Comparison of ENCODE assay signal across 8 mouse cellular contexts in the genomic region with DNA sequence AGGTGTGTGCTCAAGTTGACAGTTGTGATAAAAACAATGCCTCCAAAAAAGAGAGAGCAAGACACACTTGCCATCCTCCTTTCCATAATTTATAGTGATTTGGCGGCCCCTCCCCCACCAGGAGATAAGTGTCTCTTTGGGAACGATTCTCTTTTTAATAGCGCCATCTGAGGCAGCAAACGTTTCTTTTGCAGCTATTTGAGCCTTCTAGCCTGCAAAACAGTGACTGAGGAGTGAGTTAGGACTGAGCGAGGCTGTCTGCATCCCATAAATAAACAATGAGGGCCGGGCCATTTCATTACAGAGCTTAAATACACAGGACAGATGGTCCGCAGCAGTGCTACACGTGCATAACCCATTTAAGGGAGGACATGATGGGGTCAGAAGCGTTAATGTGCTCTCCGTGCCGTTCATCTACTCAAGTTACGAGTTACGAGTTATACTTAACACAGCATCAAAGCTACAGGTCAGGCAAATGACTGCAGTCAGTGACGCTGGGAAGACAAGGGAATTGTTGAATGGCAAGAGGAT.
DNase-seq lines count a peak whose midpoint lies in the region; ATAC-seq and TF ChIP-seq lines count a peak whose summit lies in the region.

No protein-coding gene starts in this region.

- H3K4me1 ChIP-seq in lung, embryonic 15.5 days, result peaks cover 11% of the 10 kb centered on the region; the same call in 1 of the 2 replicates
- no peaks in the 10 kb centered on the region for H3K4me1 ChIP-seq in lung, adult 2 months (ENCODE audit: control insufficient read depth, insufficient read depth, low read length)
- H3K4me1 ChIP-seq in embryonic facial prominence, embryonic 13.5 days, result peaks cover 12% of the 10 kb centered on the region; the same call in 1 of the 2 replicates
- H3K4me1 ChIP-seq in kidney, embryonic 16.5 days (ENCODE audit: insufficient read depth, low read length), result peaks cover 17% of the 10 kb centered on the region
- H3K4me1 ChIP-seq in midbrain, embryonic 13.5 days (replicated peaks), result peaks cover 21% of the 10 kb centered on the region
- peaks cover 11% of the 10 kb centered on the region for H3K4me1 ChIP-seq in heart, embryonic 10.5 days

- no peak overlapping the region for H3K27ac ChIP-seq in lung, embryonic 15.5 days
- no peak overlapping the region for H3K27ac ChIP-seq in embryonic facial prominence, embryonic 13.5 days
- H3K27ac ChIP-seq in kidney, embryonic 16.5 days (ENCODE audit: low read length), result no peak overlapping the region
- H3K27ac ChIP-seq in midbrain, embryonic 13.5 days, result peak overlapping the region; percentile 19; the same call in 1 of the 2 replicates
- no peak overlapping the region for H3K27ac ChIP-seq in heart, embryonic 10.5 days

- WGBS in lung, embryonic 15.5 days, result 26% methylated on average over 14 of the region's 14 CpGs
- 45% methylated on average over 14 of the region's 14 CpGs for WGBS in lung, adult 2 months
- 27% methylated on average over 14 of the region's 14 CpGs for WGBS in embryonic facial prominence, embryonic 13.5 days
- 9% methylated on average over 14 of the region's 14 CpGs for WGBS in kidney, embryonic 16.5 days
- 15% methylated on average over 14 of the region's 14 CpGs for WGBS in midbrain, embryonic 13.5 days
- 63% methylated on average over 14 of the region's 14 CpGs for WGBS in heart, embryonic 10.5 days

- no peak for TF ChIP-seq CTCF in lung, adult 2 months (IDR thresholded peaks at IDR 0.05; ENCODE audit: insufficient read depth, low read length)

- H3K4me3 ChIP-seq in lung, embryonic 15.5 days, result no peak overlapping the region
- H3K4me3 ChIP-seq in lung, adult 2 months (replicated peaks; ENCODE audit: extremely low read depth, low read depth, low read length), result no peak overlapping the region
- H3K4me3 ChIP-seq in embryonic facial prominence, embryonic 13.5 days, result no peak overlapping the region
- peak overlapping the region; percentile 29 for H3K4me3 ChIP-seq in kidney, embryonic 16.5 days (ENCODE audit: low read length)
- peak overlapping the region; percentile 24 for H3K4me3 ChIP-seq in midbrain, embryonic 13.5 days (replicated peaks)
- H3K4me3 ChIP-seq in heart, embryonic 10.5 days, result no peak overlapping the region

- ATAC-seq in lung, embryonic 15.5 days (ENCODE audit: borderline replicate concordance, extremely low read depth, low FRiP score, low TSS enrichment), result peak; percentile 35; the same call in 1 of the 2 replicates
- ATAC-seq in embryonic facial prominence, embryonic 13.5 days (ENCODE audit: insufficient number of reproducible peaks, insufficient read depth, low FRiP score, low TSS enrichment, low read depth), result no peak
- peak; percentile 88 for ATAC-seq in kidney, embryonic 16.5 days (ENCODE audit: low FRiP score, low TSS enrichment)
- peak; percentile 94 for ATAC-seq in midbrain, embryonic 13.5 days
- ATAC-seq in megakaryocyte progenitor cell, adult 5-6 weeks (replicated peaks; ENCODE audit: poor library complexity), result no peak

- TF ChIP-seq POLR2A in lung, adult 2 months (IDR thresholded peaks at IDR 0.05; ENCODE audit: borderline replicate concordance, extremely low read depth, low read depth, low read length), result no peak

- no peak overlapping the region for H3K4me2 ChIP-seq in lung, embryonic 15.5 days
- H3K4me2 ChIP-seq in embryonic facial prominence, embryonic 13.5 days, result peak overlapping the region; percentile 36
- H3K4me2 ChIP-seq in kidney, embryonic 16.5 days (replicated peaks; ENCODE audit: low read depth, low read length), result peak overlapping the region; percentile 58
- H3K4me2 ChIP-seq in midbrain, embryonic 13.5 days (replicated peaks), result peak overlapping the region; percentile 51

- DNase-seq in lung, adult 2 months, result no peak
- no peak for DNase-seq in heart, embryonic 10.5 days (ENCODE audit: low spot score)
- DNase-seq in heart, postnatal 4 days, result no peak

- no peaks in the 10 kb centered on the region for H3K36me3 ChIP-seq in lung, embryonic 15.5 days
- H3K36me3 ChIP-seq in embryonic facial prominence, embryonic 13.5 days, result no peaks in the 10 kb centered on the region
- H3K36me3 ChIP-seq in kidney, embryonic 16.5 days (ENCODE audit: insufficient read depth, low read length), result no peaks in the 10 kb centered on the region
- H3K36me3 ChIP-seq in midbrain, embryonic 13.5 days, result no peaks in the 10 kb centered on the region
- no peaks in the 10 kb centered on the region for H3K36me3 ChIP-seq in heart, embryonic 10.5 days

- no peak overlapping the region for H3K9ac ChIP-seq in lung, embryonic 15.5 days
- H3K9ac ChIP-seq in embryonic facial prominence, embryonic 13.5 days, result no peak overlapping the region
- peak overlapping the region; percentile 47; the same call in 1 of the 2 replicates for H3K9ac ChIP-seq in kidney, embryonic 16.5 days (replicated peaks; ENCODE audit: low read length)
- H3K9ac ChIP-seq in midbrain, embryonic 13.5 days (replicated peaks), result no peak overlapping the region

- no peaks in the 10 kb centered on the region for H3K9me3 ChIP-seq in lung, embryonic 15.5 days
- no peaks in the 10 kb centered on the region for H3K9me3 ChIP-seq in embryonic facial prominence, embryonic 13.5 days
- no peaks in the 10 kb centered on the region for H3K9me3 ChIP-seq in kidney, embryonic 16.5 days (ENCODE audit: low read length)
- H3K9me3 ChIP-seq in midbrain, embryonic 13.5 days, result no peaks in the 10 kb centered on the region
- no peaks in the 10 kb centered on the region for H3K9me3 ChIP-seq in heart, embryonic 10.5 days

- no peaks in the 10 kb centered on the region for H3K27me3 ChIP-seq in lung, embryonic 15.5 days
- H3K27me3 ChIP-seq in embryonic facial prominence, embryonic 13.5 days, result no peaks in the 10 kb centered on the region
- 0 out of 2 replicates have a peak, but pooled peaks cover 3% of the 10 kb centered on the region for H3K27me3 ChIP-seq in kidney, embryonic 16.5 days (ENCODE audit: insufficient read depth, low read length)
- H3K27me3 ChIP-seq in midbrain, embryonic 13.5 days, result 0 out of 2 replicates have a peak, but pooled peaks cover 4% of the 10 kb centered on the region
- no peaks in the 10 kb centered on the region for H3K27me3 ChIP-seq in heart, embryonic 10.5 days (ENCODE audit: insufficient read depth, poor library complexity, severe bottlenecking)

Comparison
In these comparisons a context has a peak if more than half of its experiments do, and no peak if none do; other contexts are left out.
1. ATAC-seq: peak in lung, embryonic 15.5 days (single experiment), kidney, embryonic 16.5 days (single experiment) and midbrain, embryonic 13.5 days (single experiment); none in embryonic facial prominence, embryonic 13.5 days (single experiment) and megakaryocyte progenitor cell, adult 5-6 weeks (single experiment).
2. H3K4me3 ChIP-seq: peak in kidney, embryonic 16.5 days (single experiment) and midbrain, embryonic 13.5 days (single experiment); none in lung, embryonic 15.5 days (single experiment), lung, adult 2 months (single experiment), embryonic facial prominence, embryonic 13.5 days (single experiment) and heart, embryonic 10.5 days (single experiment).